Mouse (Mus musculus) CD4-positive, CD25-positive, alpha-beta regulatory T cell, adult 4 months (primary cell): ENCODE measurements around the gene Cpne5. TPM values are rescaled to one million over a fixed set of nuclear protein-coding genes. Genes with fewer than 3 reads are reported as not detected.

Experiments used
- ATAC-seq: one replicate; pipeline ENCODE4 v1.8.0; 2017
- polyA plus RNA-seq, 2 experiments: library from polyadenylated mRNA; unstranded; fragments of 100-300 nt; shearing (Covaris generic); gene quantifications; one replicate each; pipeline ENCODE4 v1.2.1; 2017

Cpne5 gene
- polyA plus RNA-seq, 2 experiments from 2014 or later = 2.2 to 2.3 TPM

GRCm38 (mm10) chr17:29168996-29169601 is 68.9 kb downstream of the Cpne5 start:
- ATAC-seq = no peak

- ATAC-seq = no peak
Observed at GRCm38 (mm10) chr17:29168438-29168837, 69.5 kb downstream of the Cpne5 start.

GRCm38 (mm10) chr17:29167371-29167770 is 70.6 kb downstream of the Cpne5 start:
- no peak for ATAC-seq

GRCm38 (mm10) chr17:29165967-29166578 is 71.9 kb downstream of the Cpne5 start:
- no peak for ATAC-seq

GRCm38 (mm10) chr17:29165452-29165851 is 72.5 kb downstream of the Cpne5 start:
- ATAC-seq = peak; percentile 59

GRCm38 (mm10) chr17:29164469-29165111 is 73.4 kb downstream of the Cpne5 start:
- ATAC-seq = no peak

- ATAC-seq = no peak
Observed at GRCm38 (mm10) chr17:29162334-29162733, 75.6 kb downstream of the Cpne5 start.

- ATAC-seq = no peak
Observed at GRCm38 (mm10) chr17:29159743-29160455, 78.1 kb downstream of the Cpne5 start.

GRCm38 (mm10) chr17:29159320-29159719 is 78.6 kb downstream of the Cpne5 start:
- ATAC-seq = no peak

GRCm38 (mm10) chr17:29158899-29159298 is 79.1 kb downstream of the Cpne5 start:
- ATAC-seq = no peak

- ATAC-seq = no peak
Observed at GRCm38 (mm10) chr17:29156866-29157265, 81.1 kb downstream of the Cpne5 start.

- ATAC-seq = no peak
Observed at GRCm38 (mm10) chr17:29156396-29156795, 81.6 kb downstream of the Cpne5 start.

- ATAC-seq = peak; percentile 39
Observed at GRCm38 (mm10) chr17:29155355-29156135, 82.4 kb downstream of the Cpne5 start.

GRCm38 (mm10) chr17:29154247-29154646 is 83.7 kb downstream of the Cpne5 start:
- no peak for ATAC-seq

- ATAC-seq = no peak
Observed at GRCm38 (mm10) chr17:29152547-29152946, 85.4 kb downstream of the Cpne5 start.

GRCm38 (mm10) chr17:29149766-29150165 is 88.2 kb downstream of the Cpne5 start:
- no peak for ATAC-seq

GRCm38 (mm10) chr17:29147773-29148172 is 90.2 kb downstream of the Cpne5 start:
- no peak for ATAC-seq

- no peak for ATAC-seq
Observed at GRCm38 (mm10) chr17:29147273-29147672, 90.7 kb downstream of the Cpne5 start.

- no peak for ATAC-seq
Observed at GRCm38 (mm10) chr17:29145101-29145500, 92.9 kb downstream of the Cpne5 start.

- peak; percentile 45 for ATAC-seq
Observed at GRCm38 (mm10) chr17:29143266-29143665, 94.7 kb downstream of the Cpne5 start.

GRCm38 (mm10) chr17:29141577-29141976 is 96.4 kb downstream of the Cpne5 start:
- no peak for ATAC-seq

- no peak for ATAC-seq
Observed at GRCm38 (mm10) chr17:29137906-29138305, 100.1 kb downstream of the Cpne5 start.

GRCm38 (mm10) chr17:29136236-29136635 is 101.7 kb downstream of the Cpne5 start:
- ATAC-seq = no peak
